Mouse (Mus musculus) forebrain, embryonic 16.5 days (tissue): ENCODE measurements around the gene Lrig2. TPM values are rescaled to one million over a fixed set of nuclear protein-coding genes. Genes with fewer than 3 reads are reported as not detected.

Experiments
- ATAC-seq: fragments of 200-750 bp; cut with Nextera tagmentation; 2 replicates; pipeline ENCODE4 v1.8.0; 2017; ENCODE audit warnings: mild to moderate bottlenecking, moderate library complexity
- H3K27ac ChIP-seq: fragments of 300-500 bp; sonication (generic); 2 replicates; pipeline ENCODE4 v1.5.1; 2014; ENCODE audit warnings: low read length, control low read depth
- H3K27me3 ChIP-seq: fragments of 300-500 bp; sonication (generic); replicated peaks from 2 replicates; pipeline ENCODE4 v1.6.1; 2014; ENCODE audit warnings: low read length; ENCODE audit not compliant: control insufficient read depth, insufficient read depth
- H3K36me3 ChIP-seq: fragments of 300-500 bp; sonication (generic); 2 replicates; pipeline ENCODE4 v1.6.1; 2014; ENCODE audit not compliant: control insufficient read depth, insufficient read depth
- H3K4me1 ChIP-seq: fragments of 300-500 bp; sonication (generic); replicated peaks from 2 replicates; pipeline ENCODE4 v1.6.1; 2014; ENCODE audit warnings: low read length; ENCODE audit not compliant: control insufficient read depth, insufficient read depth
- H3K4me2 ChIP-seq: fragments of 300-500 bp; sonication (generic); 2 replicates; pipeline ENCODE4 v1.6.1; 2014; ENCODE audit warnings: mild to moderate bottlenecking, low read length, control low read depth
- H3K4me3 ChIP-seq: fragments of 300-500 bp; sonication (generic); replicated peaks from 2 replicates; pipeline ENCODE4 v1.5.1; 2014; ENCODE audit warnings: mild to moderate bottlenecking, low read length, control low read depth
- H3K9ac ChIP-seq: fragments of 300-500 bp; sonication (generic); replicated peaks from 2 replicates; pipeline ENCODE4 v1.6.1; 2014; ENCODE audit warnings: low read depth, low read length, control low read depth
- H3K9me3 ChIP-seq: fragments of 300-500 bp; sonication (generic); 2 replicates; pipeline ENCODE4 v1.6.1; 2016; ENCODE audit warnings: low read length; ENCODE audit not compliant: control insufficient read depth
- WGBS: fragments of 180-500 bp; shearing (Covaris S2); extraction: QIAGEN DNeasy Blood & Tissue Kit; methylation state at CpG from one replicate; pipeline ENCODE4 v1.1.7; 2014; 5-methylcytosine and 5-hydroxymethylcytosine counted together
- polyA plus RNA-seq: library from polyadenylated mRNA; unstranded; fragments of >200 nt; fragmentation: Nextera tagmentation; extraction: Ambion mirVana; gene quantifications from 2 replicates; pipeline ENCODE4 v1.2.1, GENCODE M21; 2015

The Lrig2 gene
- polyA plus RNA-seq, 1 experiment from 2014 or later, result 34.0 TPM

- peak overlapping the region; percentile 54 for H3K4me2 ChIP-seq
- peak overlapping the region; percentile 33; the same call in 1 of the 2 replicates for H3K27ac ChIP-seq
- peak; percentile 22 for ATAC-seq
- H3K9ac ChIP-seq, result peak overlapping the region; percentile 47
- H3K9me3 ChIP-seq, result no peaks in the 10 kb centered on the region
- no peaks in the 10 kb centered on the region for H3K36me3 ChIP-seq
- peak overlapping the region; percentile 8; the same call in 1 of the 2 replicates for H3K4me3 ChIP-seq
- 14% methylated on average over 4 of the region's 5 CpGs for WGBS
- H3K4me1 ChIP-seq, result peaks cover 4% of the 10 kb centered on the region
- H3K27me3 ChIP-seq, result no peaks in the 10 kb centered on the region
These were observed 69.4 kb downstream of the Lrig2 start for GRCm38 (mm10) chr3:104442357-104442756.

- H3K4me1 ChIP-seq, result peaks cover 4% of the 10 kb centered on the region
- peak overlapping the region; percentile 52 for H3K9ac ChIP-seq
- peak overlapping the region; percentile 54 for H3K4me2 ChIP-seq
- peak overlapping the region; percentile 59 for H3K27ac ChIP-seq
- H3K4me3 ChIP-seq, result peak overlapping the region; percentile 22
- H3K9me3 ChIP-seq, result no peaks in the 10 kb centered on the region
- no peaks in the 10 kb centered on the region for H3K36me3 ChIP-seq
- no peaks in the 10 kb centered on the region for H3K27me3 ChIP-seq
- ATAC-seq, result peak; percentile 97
- WGBS, result 11% methylated on average over 15 of the region's 15 CpGs
These were observed 69.8 kb downstream of the Lrig2 start for GRCm38 (mm10) chr3:104441870-104442283.

DNA sequence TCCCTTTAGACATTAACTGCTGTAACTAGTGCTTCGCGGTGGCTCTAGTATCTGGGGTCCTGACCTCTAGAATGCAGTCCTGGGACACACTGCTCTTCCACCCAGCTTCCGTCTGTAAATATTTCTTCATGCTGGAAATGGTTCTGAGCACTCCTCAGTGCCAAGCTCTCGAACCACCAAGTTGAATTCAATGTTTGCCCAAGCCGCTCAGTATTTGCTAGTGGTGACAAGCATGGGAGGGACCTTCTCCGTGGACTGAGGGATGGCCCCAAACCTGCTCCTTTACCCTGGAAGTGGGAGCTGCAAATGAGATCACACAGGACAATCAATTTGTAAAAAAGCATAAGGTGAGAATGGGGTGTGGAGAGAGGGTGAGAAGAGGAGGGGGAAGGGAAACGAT, 70.3 kb downstream of the Lrig2 start:
- Histone ChIP-seq H3K36me3 (no peaks in the 10 kb centered on the region), H3K27ac (no peak overlapping the region), H3K9me3 (no peaks in the 10 kb centered on the region), H3K4me1 (peaks cover 4% of the 10 kb centered on the region), H3K4me2 (peak overlapping the region; percentile 54; the same call in 1 of the 2 replicates), H3K27me3 (no peaks in the 10 kb centered on the region), H3K4me3 (no peak overlapping the region), H3K9ac (peak overlapping the region; percentile 52; the same call in 1 of the 2 replicates)
- no peak for ATAC-seq
- 83% methylated on average over 7 of the region's 7 CpGs for WGBS

DNA sequence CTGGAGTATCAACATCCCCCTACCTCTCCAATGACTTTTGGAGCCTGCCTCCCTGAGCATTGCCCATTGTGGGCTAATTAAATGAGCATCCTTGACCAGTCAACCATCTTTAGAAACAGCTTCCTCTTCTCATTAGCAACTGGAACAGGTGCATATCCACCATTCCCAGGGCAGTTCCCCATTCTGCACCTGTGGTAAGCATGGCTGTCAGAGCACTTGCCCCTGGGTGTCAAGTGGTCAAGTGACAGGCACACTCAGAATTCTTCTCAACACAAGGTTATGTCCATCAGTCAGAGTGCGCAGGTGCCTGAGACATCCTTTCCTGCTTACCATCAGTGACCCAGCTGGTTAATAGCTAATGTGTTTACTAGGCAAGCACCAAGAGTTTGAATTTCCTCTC, 72.9 kb downstream of the Lrig2 start:
- H3K27ac ChIP-seq, result no peak overlapping the region
- no peaks in the 10 kb centered on the region for H3K36me3 ChIP-seq
- H3K9ac ChIP-seq, result no peak overlapping the region
- no peak for ATAC-seq
- peaks cover 11% of the 10 kb centered on the region for H3K4me1 ChIP-seq
- no peak overlapping the region for H3K4me2 ChIP-seq
- no peaks in the 10 kb centered on the region for H3K27me3 ChIP-seq
- H3K4me3 ChIP-seq, result no peak overlapping the region
- H3K9me3 ChIP-seq, result no peaks in the 10 kb centered on the region
- WGBS, result 100% methylated on average over 1 of the region's 1 CpGs

DNA sequence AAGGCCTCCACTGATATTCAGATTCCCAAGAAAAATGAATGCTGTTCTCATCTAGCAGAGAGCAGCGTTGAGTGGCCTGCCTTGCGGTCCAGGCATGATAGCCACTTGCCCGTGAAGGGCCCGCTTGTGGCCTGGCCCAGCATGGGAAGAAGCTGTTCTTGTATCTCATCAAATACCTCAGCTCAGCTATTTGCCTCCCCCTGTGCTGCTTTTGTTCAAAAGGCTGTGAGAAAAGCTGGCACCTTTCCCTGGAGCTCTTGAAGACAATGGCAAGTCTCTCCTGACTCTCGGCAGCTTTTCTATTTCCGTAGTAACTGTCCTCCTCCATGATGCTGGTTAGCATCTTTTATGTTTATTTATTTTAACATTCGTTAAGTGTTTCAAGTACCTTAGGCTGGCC, 74.1 kb downstream of the Lrig2 start:
- Histone ChIP-seq H3K27ac (no peak overlapping the region), H3K9me3 (no peaks in the 10 kb centered on the region), H3K36me3 (no peaks in the 10 kb centered on the region), H3K4me2 (no peak overlapping the region), H3K27me3 (no peaks in the 10 kb centered on the region), H3K4me3 (no peak overlapping the region), H3K9ac (no peak overlapping the region), H3K4me1 (peaks cover 11% of the 10 kb centered on the region)
- 32% methylated on average over 7 of the region's 7 CpGs for WGBS
- no peak for ATAC-seq

- no peaks in the 10 kb centered on the region for H3K9me3 ChIP-seq
- no peak for ATAC-seq
- H3K36me3 ChIP-seq, result no peaks in the 10 kb centered on the region
- no peak overlapping the region for H3K4me2 ChIP-seq
- H3K9ac ChIP-seq, result no peak overlapping the region
- no peaks in the 10 kb centered on the region for H3K27me3 ChIP-seq
- 97% methylated on average over 3 of the region's 3 CpGs for WGBS
- H3K4me1 ChIP-seq, result 0 out of 2 replicates have a peak, but pooled peaks cover 7% of the 10 kb centered on the region
- H3K4me3 ChIP-seq, result no peak overlapping the region
- H3K27ac ChIP-seq, result no peak overlapping the region
These were observed 75.8 kb downstream of the Lrig2 start for GRCm38 (mm10) chr3:104435947-104436346.

DNA sequence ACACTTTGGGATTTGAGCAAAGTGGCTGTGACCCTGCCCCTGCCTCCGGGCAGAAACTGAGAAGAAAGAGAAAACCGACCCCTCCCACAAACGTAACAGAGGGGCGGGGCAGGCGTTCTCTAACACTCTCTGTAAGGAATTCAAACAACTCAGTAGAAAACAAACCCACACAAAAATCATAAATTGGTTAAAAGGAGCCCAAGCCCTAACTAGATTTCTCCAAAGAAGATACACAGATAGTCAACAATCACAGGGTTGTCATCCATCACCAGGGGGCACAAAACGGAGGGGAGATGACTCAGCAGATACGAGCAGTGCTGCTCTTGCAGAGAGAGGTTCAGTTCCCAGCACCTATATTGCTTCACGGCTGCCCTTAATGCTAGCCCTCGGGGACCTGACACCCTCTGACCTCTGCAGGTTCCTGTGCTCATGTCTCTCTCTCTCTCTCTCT, 77.4 kb downstream of the Lrig2 start:
- peak overlapping the region; percentile 25 for H3K4me3 ChIP-seq
- H3K27ac ChIP-seq, result no peak overlapping the region
- ATAC-seq, result no peak
- no peaks in the 10 kb centered on the region for H3K27me3 ChIP-seq
- H3K9me3 ChIP-seq, result no peaks in the 10 kb centered on the region
- 0 out of 2 replicates have a peak, but pooled peaks cover 7% of the 10 kb centered on the region for H3K4me1 ChIP-seq
- H3K9ac ChIP-seq, result no peak overlapping the region; the same call in 1 of the 2 replicates
- peak overlapping the region; percentile 46 for H3K4me2 ChIP-seq
- 8% methylated on average over 9 of the region's 9 CpGs for WGBS
- H3K36me3 ChIP-seq, result no peaks in the 10 kb centered on the region

DNA sequence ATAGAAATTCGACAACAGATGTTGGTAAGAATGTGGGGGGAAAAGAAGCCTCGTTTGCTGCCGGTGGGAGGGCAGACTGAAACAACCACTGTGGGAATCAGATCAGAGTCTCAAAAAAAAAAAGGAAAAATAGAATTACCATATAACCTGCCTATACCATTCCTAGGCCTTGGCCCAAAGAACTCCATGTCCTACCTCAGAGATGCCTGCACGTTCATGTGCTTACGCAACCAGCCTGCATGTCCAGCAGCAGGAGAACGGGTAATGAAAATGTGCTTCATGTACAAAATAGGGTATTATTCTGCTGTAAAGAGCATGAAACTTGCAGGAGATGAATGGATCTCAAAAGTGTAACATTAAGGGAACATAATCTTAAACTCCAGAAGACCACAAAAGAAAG, 79.1 kb downstream of the Lrig2 start:
- no peak overlapping the region for H3K9ac ChIP-seq
- H3K36me3 ChIP-seq, result no peaks in the 10 kb centered on the region
- 0 out of 2 replicates have a peak, but pooled peaks cover 7% of the 10 kb centered on the region for H3K4me1 ChIP-seq
- 77% methylated on average over 6 of the region's 6 CpGs for WGBS
- H3K27ac ChIP-seq, result no peak overlapping the region
- H3K4me3 ChIP-seq, result no peak overlapping the region
- no peaks in the 10 kb centered on the region for H3K9me3 ChIP-seq
- H3K27me3 ChIP-seq, result no peaks in the 10 kb centered on the region
- H3K4me2 ChIP-seq, result no peak overlapping the region
- ATAC-seq, result no peak

DNA sequence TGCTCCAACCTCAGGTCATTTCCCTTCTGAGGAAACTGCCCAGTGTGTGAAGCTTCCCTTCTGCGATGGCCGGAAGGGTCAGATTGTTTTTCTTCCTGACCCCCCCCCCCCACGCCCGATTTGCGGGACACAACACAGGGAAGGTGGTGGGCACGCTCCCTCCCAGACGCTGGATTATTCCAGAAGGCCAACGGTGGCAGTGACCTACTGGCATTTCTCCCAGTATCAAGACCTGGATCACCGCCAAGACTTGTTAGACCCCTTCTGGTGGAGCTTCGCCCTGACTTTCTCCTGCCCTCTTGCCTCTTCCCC, 79.9 kb downstream of the Lrig2 start:
- H3K27me3 ChIP-seq, result no peaks in the 10 kb centered on the region
- ATAC-seq, result no peak
- no peaks in the 10 kb centered on the region for H3K36me3 ChIP-seq
- no peaks in the 10 kb centered on the region for H3K9me3 ChIP-seq
- H3K27ac ChIP-seq, result no peak overlapping the region
- H3K9ac ChIP-seq, result no peak overlapping the region
- no peak overlapping the region for H3K4me2 ChIP-seq
- H3K4me3 ChIP-seq, result no peak overlapping the region
- 36% methylated on average over 7 of the region's 10 CpGs for WGBS
- H3K4me1 ChIP-seq, result 0 out of 2 replicates have a peak, but pooled peaks cover 7% of the 10 kb centered on the region
